ENCODE assay signal across 9 mouse cellular contexts in genomic region chr10:18508586-18508985, GRCm38 (mm10). TPM values are rescaled to one million over a fixed set of nuclear protein-coding genes. Genes with fewer than 3 reads are reported as not detected.
DNase-seq lines count a peak whose midpoint lies in the region; ATAC-seq and TF ChIP-seq lines count a peak whose summit lies in the region.
"Had no signal": no experiment of that assay in that cellular context is flagged by ENCODE, and none has a peak within 500 bp of the region (broad histone marks: within the 10 kb centered on the region; RNA-seq: fewer than 3 reads in every experiment).

No protein-coding gene starts in this region.

- no peak for TF ChIP-seq POLR2A in lung, adult 2 months (IDR thresholded peaks at IDR 0.05; ENCODE audit: borderline replicate concordance, extremely low read depth, low read depth, low read length)
- TF ChIP-seq POLR2A in thymus, adult 2 months (IDR thresholded peaks at IDR 0.05; ENCODE audit: control insufficient read depth, extremely low read depth, insufficient read depth, low read length, poor library complexity): no peak

- TF ChIP-seq CTCF in lung, adult 2 months (IDR thresholded peaks at IDR 0.05; ENCODE audit: insufficient read depth, low read length): no peak
- TF ChIP-seq CTCF in thymus, adult 2 months (IDR thresholded peaks at IDR 0.05; ENCODE audit: borderline replicate concordance, control insufficient read depth, extremely low read depth, insufficient read depth, low read length, poor library complexity): no peak

- 83% methylated on average over 1 of the region's 1 CpGs for WGBS in lung, adult 2 months
- 93% methylated on average over 1 of the region's 1 CpGs for WGBS in thymus, adult 2 months

- H3K36me3 ChIP-seq in thymus, adult 2 months (ENCODE audit: control insufficient read depth, insufficient read depth, low read length): no peaks in the 10 kb centered on the region

- no peaks in the 10 kb centered on the region for H3K27me3 ChIP-seq in thymus, adult 2 months (ENCODE audit: control insufficient read depth, insufficient read depth, low read length)

- H3K4me3 ChIP-seq in lung, adult 2 months (replicated peaks; ENCODE audit: extremely low read depth, low read depth, low read length): no peak overlapping the region
- no peak overlapping the region for H3K4me3 ChIP-seq in thymus, adult 2 months (ENCODE audit: control insufficient read depth, insufficient read depth, low read length)
- H3K4me3 ChIP-seq: erythroblast, embryonic 14.5 days had no signal

- ATAC-seq in cerebellum, adult (ENCODE audit: insufficient number of reproducible peaks, low FRiP score, low TSS enrichment): peak; percentile 52

- no peak for DNase-seq in cerebellum, adult 9-11 months
- DNase-seq in lung, postnatal 14 days: peak; percentile 7
- DNase-seq in lung, adult 2 months: no peak
- peak; percentile 55 to 56 for DNase-seq in layer of hippocampus, adult 8-10 months (ENCODE audit: low spot score in 2 of 2)
- DNase-seq in thymus, adult 2 months: peak; percentile 68
- no peak for DNase-seq in cerebellum, adult 11-12 months
- DNase-seq in cerebellum, adult 9-10 months: no peak

- H3K27ac ChIP-seq in thymus, adult 2 months (ENCODE audit: control insufficient read depth, insufficient read depth, low read length): peak overlapping the region; percentile 92

- H3K4me1 ChIP-seq in lung, adult 2 months (ENCODE audit: control insufficient read depth, insufficient read depth, low read length): no peaks in the 10 kb centered on the region
- H3K4me1 ChIP-seq in thymus, adult 2 months (replicated peaks; ENCODE audit: control insufficient read depth, insufficient read depth, low read length): peaks cover 39% of the 10 kb centered on the region

RNA-seq across cellular contexts. Expression of gene Hebp2, which starts 37.3 kb away (rescaled TPM):
- 0.49 and 5.5 TPM in 2 replicates for polyA plus RNA-seq in lung, adult 2 months (2012; rRNA removed)
- 1 to 10 TPM; 2.3 to 4.8 (median 4.2) TPM for total RNA-seq in layer of hippocampus, adult 8-10 months (2022)
- 0.46 and 0.66 TPM in 2 replicates for polyA plus RNA-seq in thymus, adult 2 months (2012; rRNA removed)
- polyA plus RNA-seq: erythroblast, embryonic 14.5 days had no signal

Comparison
In these comparisons a context has a peak if more than half of its experiments do, and no peak if none do; other contexts are left out.
1. DNase-seq: peak in lung, postnatal 14 days (single experiment), layer of hippocampus, adult 8-10 months (2 of 2) and thymus, adult 2 months (single experiment); none in cerebellum, adult 9-11 months (single experiment), lung, adult 2 months (single experiment), cerebellum, adult 11-12 months (single experiment) and cerebellum, adult 9-10 months (single experiment).